Mouse (Mus musculus): ENCODE results near the gene Tmem216. TPM values are rescaled to one million over a fixed set of nuclear protein-coding genes. Genes with fewer than 3 reads are reported as not detected.

The Tmem216 gene
- polyA plus RNA-seq (2015; fragmentation: Nextera tagmentation; extraction: Ambion mirVana): 49.1 and 51.6 TPM in 2 replicates

GRCm38 (mm10) chr19:10555624-10556510 lies at the start of gene Tmem216:
Gene Tmem216, minus strand, starts transcription at chr19:10556238.
- whole genome bisulfite sequencing: 1% methylated on average over 43 of the region's 43 CpGs

GRCm38 (mm10) chr19:10605293-10605900 lies 49.4 kb upstream of the Tmem216 start, which contains the start of the genes Ddb1 and Tkfc:
Gene Ddb1, plus strand, starts transcription at chr19:10605327.
Gene Tkfc, minus strand, starts transcription at chr19:10605654.
- Histone ChIP-seq H3K27me3 (replicated peaks) (no peaks in the 10 kb centered on the region), H3K9ac (replicated peaks) (peak within 1 kb of the TSS; percentile 98), H3K9me3 (replicated peaks) (no peaks in the 10 kb centered on the region), H3K4me3 (replicated peaks) (peak within 1 kb of the TSS; percentile 99), H3K4me1 (peaks cover 57% of the 10 kb centered on the region), H3K36me3 (peaks cover 28% of the 10 kb centered on the region), H3K4me2 (peak within 1 kb of the TSS; percentile 59), H3K27ac (replicated peaks) (peak within 1 kb of the TSS; percentile 91)
- peak; percentile 97 for ATAC-seq (ENCODE audit: low FRiP score)
- under 1% methylated on average over 49 of the region's 49 CpGs for WGBS

More at GRCm38 (mm10) chr19:10555624-10556510, at the start of gene Tmem216:
- peak within 1 kb of the TSS; percentile 66 for H3K4me3 ChIP-seq (replicated peaks)
- no peaks in the 10 kb centered on the region for H3K27me3 ChIP-seq (replicated peaks)
- ATAC-seq (ENCODE audit: low FRiP score): peak; percentile 98
- H3K4me1 ChIP-seq: peaks cover 22% of the 10 kb centered on the region
- H3K27ac ChIP-seq (replicated peaks): peak within 1 kb of the TSS; percentile 87
- no peaks in the 10 kb centered on the region for H3K9me3 ChIP-seq (replicated peaks)
- peak within 1 kb of the TSS; percentile 81 for H3K4me2 ChIP-seq
- H3K36me3 ChIP-seq: peaks cover 23% of the 10 kb centered on the region
- peak within 1 kb of the TSS; percentile 70 for H3K9ac ChIP-seq (replicated peaks)

- whole genome bisulfite sequencing: 57% methylated on average over 3 of the region's 3 CpGs
- H3K9me3 ChIP-seq (replicated peaks): no peaks in the 10 kb centered on the region
- H3K4me3 ChIP-seq (replicated peaks): peak overlapping the region; percentile 99
- H3K36me3 ChIP-seq: peaks cover 23% of the 10 kb centered on the region
- no peaks in the 10 kb centered on the region for H3K27me3 ChIP-seq (replicated peaks)
- H3K4me2 ChIP-seq: peak overlapping the region; percentile 59
- H3K27ac ChIP-seq (replicated peaks): peak overlapping the region; percentile 91
- H3K9ac ChIP-seq (replicated peaks): peak overlapping the region; percentile 68
- peaks cover 57% of the 10 kb centered on the region for H3K4me1 ChIP-seq
- no peak for ATAC-seq (ENCODE audit: low FRiP score)
Measured at GRCm38 (mm10) chr19:10604534-10604933, 48.5 kb upstream of the Tmem216 start.

GRCm38 (mm10) chr19:10603660-10604523 lies 47.9 kb upstream of the Tmem216 start:
- H3K4me2 ChIP-seq: peak overlapping the region; percentile 59; the same call in 1 of the 2 replicates
- H3K4me3 ChIP-seq (replicated peaks): no peak overlapping the region
- no peaks in the 10 kb centered on the region for H3K9me3 ChIP-seq (replicated peaks)
- peak overlapping the region; percentile 92 for H3K27ac ChIP-seq (replicated peaks)
- H3K36me3 ChIP-seq: peaks cover 23% of the 10 kb centered on the region
- H3K27me3 ChIP-seq (replicated peaks): no peaks in the 10 kb centered on the region
- H3K4me1 ChIP-seq: peaks cover 56% of the 10 kb centered on the region
- WGBS: 90% methylated on average over 18 of the region's 18 CpGs
- peak overlapping the region; percentile 68 for H3K9ac ChIP-seq (replicated peaks)
- ATAC-seq (ENCODE audit: low FRiP score): no peak

GRCm38 (mm10) chr19:10602787-10603186 lies 46.7 kb upstream of the Tmem216 start:
- H3K9ac ChIP-seq (replicated peaks): peak overlapping the region; percentile 51
- H3K9me3 ChIP-seq (replicated peaks): no peaks in the 10 kb centered on the region
- H3K4me2 ChIP-seq: peak overlapping the region; percentile 59
- peaks cover 16% of the 10 kb centered on the region for H3K36me3 ChIP-seq
- H3K27ac ChIP-seq (replicated peaks): peak overlapping the region; percentile 92
- peaks cover 48% of the 10 kb centered on the region for H3K4me1 ChIP-seq
- ATAC-seq (ENCODE audit: low FRiP score): peak; percentile 65
- H3K27me3 ChIP-seq (replicated peaks): no peaks in the 10 kb centered on the region
- WGBS: 2% methylated on average over 9 of the region's 9 CpGs
- H3K4me3 ChIP-seq (replicated peaks): peak overlapping the region; percentile 35

GRCm38 (mm10) chr19:10602247-10602769 lies 46.3 kb upstream of the Tmem216 start:
- Histone ChIP-seq H3K27ac (replicated peaks) (peak overlapping the region; percentile 92), H3K36me3 (peaks cover 15% of the 10 kb centered on the region; the same call in 1 of the 2 replicates), H3K9me3 (replicated peaks) (no peaks in the 10 kb centered on the region), H3K4me1 (peaks cover 44% of the 10 kb centered on the region), H3K4me3 (replicated peaks) (peak overlapping the region; percentile 35), H3K27me3 (replicated peaks) (no peaks in the 10 kb centered on the region), H3K4me2 (peak overlapping the region; percentile 59), H3K9ac (replicated peaks) (peak overlapping the region; percentile 51)
- ATAC-seq (ENCODE audit: low FRiP score): no peak
- WGBS: under 1% methylated on average over 6 of the region's 6 CpGs

- Histone ChIP-seq H3K27ac (replicated peaks) (no peak overlapping the region), H3K4me2 (no peak overlapping the region), H3K27me3 (replicated peaks) (no peaks in the 10 kb centered on the region), H3K9ac (replicated peaks) (no peak overlapping the region), H3K9me3 (replicated peaks) (no peaks in the 10 kb centered on the region), H3K4me1 (peaks cover 29% of the 10 kb centered on the region), H3K4me3 (replicated peaks) (no peak overlapping the region), H3K36me3 (peaks cover 28% of the 10 kb centered on the region)
- WGBS: 95% methylated on average over 2 of the region's 2 CpGs
- ATAC-seq (ENCODE audit: low FRiP score): no peak
Measured at GRCm38 (mm10) chr19:10599648-10600047, 43.6 kb upstream of the Tmem216 start.

- Histone ChIP-seq H3K36me3 (peaks cover 39% of the 10 kb centered on the region), H3K9me3 (replicated peaks) (no peaks in the 10 kb centered on the region), H3K27ac (replicated peaks) (no peak overlapping the region), H3K9ac (replicated peaks) (no peak overlapping the region), H3K4me1 (peaks cover 15% of the 10 kb centered on the region), H3K27me3 (replicated peaks) (no peaks in the 10 kb centered on the region), H3K4me3 (replicated peaks) (no peak overlapping the region), H3K4me2 (no peak overlapping the region)
- 50% methylated on average over 3 of the region's 3 CpGs for WGBS
- ATAC-seq (ENCODE audit: low FRiP score): no peak
Measured at GRCm38 (mm10) chr19:10598188-10598587, 42.1 kb upstream of the Tmem216 start.

GRCm38 (mm10) chr19:10591659-10592377 lies 35.8 kb upstream of the Tmem216 start:
- no peak overlapping the region for H3K9ac ChIP-seq (replicated peaks)
- no peaks in the 10 kb centered on the region for H3K27me3 ChIP-seq (replicated peaks)
- no peaks in the 10 kb centered on the region for H3K9me3 ChIP-seq (replicated peaks)
- H3K27ac ChIP-seq (replicated peaks): no peak overlapping the region
- H3K4me1 ChIP-seq: no peaks in the 10 kb centered on the region
- no peak overlapping the region for H3K4me2 ChIP-seq
- H3K4me3 ChIP-seq (replicated peaks): no peak overlapping the region
- peaks cover 46% of the 10 kb centered on the region for H3K36me3 ChIP-seq
- WGBS: 94% methylated on average over 6 of the region's 6 CpGs
- ATAC-seq (ENCODE audit: low FRiP score): no peak

- 72% methylated on average over 3 of the region's 3 CpGs for WGBS
- H3K9ac ChIP-seq (replicated peaks): no peak overlapping the region
- no peak overlapping the region for H3K4me2 ChIP-seq
- H3K4me3 ChIP-seq (replicated peaks): no peak overlapping the region
- no peaks in the 10 kb centered on the region for H3K27me3 ChIP-seq (replicated peaks)
- no peaks in the 10 kb centered on the region for H3K4me1 ChIP-seq
- H3K36me3 ChIP-seq: peaks cover 40% of the 10 kb centered on the region
- H3K9me3 ChIP-seq (replicated peaks): no peaks in the 10 kb centered on the region
- no peak for ATAC-seq (ENCODE audit: low FRiP score)
- H3K27ac ChIP-seq (replicated peaks): no peak overlapping the region
Measured at GRCm38 (mm10) chr19:10590301-10590700, 34.3 kb upstream of the Tmem216 start.
